Mouse (Mus musculus) heart, adult 2 months (tissue): Measurements from ENCODE around the gene Pola2. TPM values are rescaled to one million over a fixed set of nuclear protein-coding genes. Genes with fewer than 3 reads are reported as not detected.

Experiments
- DNase-seq, 2 experiments: peaks; one replicate each; pipeline ENCODE4 v3.0.0; 2021
- H3K27ac ChIP-seq: fragments of 200-600 bp; 2 replicates; pipeline ENCODE4 v1.8.1; 2022
- H3K27me3 ChIP-seq: fragments of 200-500 bp; 2 replicates; pipeline ENCODE4 v1.6.1; 2012; ENCODE audit warnings: mild to moderate bottlenecking, low read length, inconsistent platforms, mixed read lengths; ENCODE audit not compliant: control insufficient read depth, insufficient read depth
- H3K36me3 ChIP-seq: fragments of 200-500 bp; 2 replicates; pipeline ENCODE4 v1.6.1; 2012; ENCODE audit warnings: low read length, inconsistent platforms; ENCODE audit not compliant: control insufficient read depth, insufficient read depth
- H3K4me1 ChIP-seq: fragments of 200-500 bp; 2 replicates; pipeline ENCODE4 v1.6.1; 2011; ENCODE audit warnings: low read length; ENCODE audit not compliant: control insufficient read depth, insufficient read depth
- H3K4me3 ChIP-seq: fragments of 200-600 bp; 2 replicates; pipeline ENCODE4 v1.8.1; 2022
- H3K79me2 ChIP-seq: fragments of 200-500 bp; replicated peaks from 2 replicates; pipeline ENCODE4 v1.6.1; 2012; ENCODE audit warnings: mild to moderate bottlenecking, inconsistent platforms, low read length, moderate library complexity, mixed read lengths; ENCODE audit not compliant: control insufficient read depth, insufficient read depth
- H3K9ac ChIP-seq: fragments of 200-500 bp; 2 replicates; pipeline ENCODE4 v1.6.1; 2012; ENCODE audit warnings: low read depth, mild to moderate bottlenecking, control low read depth, inconsistent platforms, low read length, mixed read lengths
- CTCF ChIP-seq: fragments of 200-600 bp; IDR thresholded peaks from 2 replicates; pipeline ENCODE4 v1.8.1; 2022; ENCODE audit warnings: antibody characterized with exemption, mild to moderate bottlenecking, moderate library complexity
- EP300 ChIP-seq: fragments of 200-500 bp; IDR thresholded peaks from 2 replicates; pipeline ENCODE4 v1.6.1; 2011; ENCODE audit warnings: low read depth, low read length, control low read depth; ENCODE audit not compliant: insufficient read depth
- POLR2A ChIP-seq: fragments of 200-500 bp; IDR thresholded peaks from 2 replicates; pipeline ENCODE4 v1.6.1; 2011; ENCODE audit warnings: mild to moderate bottlenecking, low read depth, low read length, control low read depth; ENCODE audit not compliant: insufficient read depth
- WGBS: fragments of 180-500 bp; shearing (Covaris S2); methylation state at CpG from one replicate; pipeline ENCODE4 v1.1.7; 2018; 5-methylcytosine and 5-hydroxymethylcytosine counted together
- intact Hi-C: fragments of 180-260 bp; cut with DNase I; formaldehyde crosslinking; loops from one replicate; pipeline ENCODE4 v1.15.1; 2025
- polyA plus RNA-seq: library from polyadenylated mRNA; depleted of rRNA; stranded (reverse); fragments of >200 nt; gene quantifications from 2 replicates; pipeline ENCODE4 v1.2.3, GENCODE M21; 2012
- total RNA-seq, 2 experiments: library from RNA; stranded (reverse); gene quantifications; 2 replicates each; pipeline ENCODE4 v1.2.3; 2021

Pola2 gene
- total and polyA plus RNA-seq, 3 experiments: 8.6 to 27.9 (median 10.9) TPM

GRCm38 (mm10) chr19:5939715-5940114, 24.3 kb downstream of the Pola2 start:
- no peak overlapping the region for H3K4me3 ChIP-seq
- no peaks in the 10 kb centered on the region for H3K27me3 ChIP-seq
- intact Hi-C loops: loop anchor here (1.0 to 2.0 kb wide), 2 partner anchors 13 to 15 kb away; partner anchors contain the start of gene Cdc42ep2
- no peaks in the 10 kb centered on the region for H3K79me2 ChIP-seq
- no peak for TF ChIP-seq CTCF
- no peak for TF ChIP-seq POLR2A
- TF ChIP-seq EP300: no peak
- peak overlapping the region; percentile 3; the same call in 1 of the 2 replicates for H3K9ac ChIP-seq
- H3K36me3 ChIP-seq: no peaks in the 10 kb centered on the region
- H3K27ac ChIP-seq: peak overlapping the region; percentile 43; the same call in 1 of the 2 replicates
- peaks cover 37% of the 10 kb centered on the region for H3K4me1 ChIP-seq
- no peak for DNase-seq
- 60% methylated on average over 5 of the region's 5 CpGs for WGBS

- 94% methylated on average over 6 of the region's 6 CpGs for WGBS
- no peak overlapping the region for H3K9ac ChIP-seq
- intact Hi-C loops: no loop called here
- peaks cover 32% of the 10 kb centered on the region for H3K4me1 ChIP-seq
- DNase-seq: no peak
- peak overlapping the region; percentile 47 for H3K27ac ChIP-seq
- H3K4me3 ChIP-seq: no peak overlapping the region
- H3K27me3 ChIP-seq: no peaks in the 10 kb centered on the region
- TF ChIP-seq POLR2A (no peak), EP300 (no peak)
- no peaks in the 10 kb centered on the region for H3K79me2 ChIP-seq
- H3K36me3 ChIP-seq: no peaks in the 10 kb centered on the region
Observed at GRCm38 (mm10) chr19:5938516-5938915, 25.5 kb downstream of the Pola2 start.

GRCm38 (mm10) chr19:5937836-5938406, 26.1 kb downstream of the Pola2 start:
- DNase-seq: no peak
- Histone ChIP-seq H3K4me3 (no peak overlapping the region; the same call in 1 of the 2 replicates), H3K36me3 (no peaks in the 10 kb centered on the region), H3K79me2 (no peaks in the 10 kb centered on the region), H3K4me1 (peaks cover 32% of the 10 kb centered on the region), H3K9ac (no peak overlapping the region), H3K27me3 (no peaks in the 10 kb centered on the region), H3K27ac (peak overlapping the region; percentile 47)
- TF ChIP-seq POLR2A: no peak
- no peak for TF ChIP-seq CTCF
- TF ChIP-seq EP300: no peak
- 5% methylated on average over 14 of the region's 14 CpGs for WGBS
- intact Hi-C loops: no loop called here

- 58% methylated on average over 21 of the region's 21 CpGs for WGBS
Observed at GRCm38 (mm10) chr19:5937095-5937835, 26.7 kb downstream of the Pola2 start.

GRCm38 (mm10) chr19:5935691-5936090, 28.3 kb downstream of the Pola2 start:
- peak; percentile 61 for DNase-seq
- 27% methylated on average over 5 of the region's 5 CpGs for WGBS
- Histone ChIP-seq H3K27me3 (no peaks in the 10 kb centered on the region), H3K4me3 (no peak overlapping the region), H3K4me1 (peaks cover 31% of the 10 kb centered on the region), H3K79me2 (no peaks in the 10 kb centered on the region), H3K9ac (no peak overlapping the region), H3K36me3 (no peaks in the 10 kb centered on the region), H3K27ac (peak overlapping the region; percentile 68)
- TF ChIP-seq POLR2A: no peak
- TF ChIP-seq CTCF: no peak
- no peak for TF ChIP-seq EP300
- intact Hi-C loops: no loop called here

More at GRCm38 (mm10) chr19:5937095-5937835, 26.7 kb downstream of the Pola2 start:
- H3K9ac ChIP-seq: no peak overlapping the region
- H3K4me1 ChIP-seq: peaks cover 32% of the 10 kb centered on the region
- no peak for TF ChIP-seq CTCF
- TF ChIP-seq EP300: no peak
- TF ChIP-seq POLR2A: no peak
- H3K36me3 ChIP-seq: no peaks in the 10 kb centered on the region
- intact Hi-C loops: no loop called here
- no peak for DNase-seq
- H3K79me2 ChIP-seq: no peaks in the 10 kb centered on the region
- peak overlapping the region; percentile 47; the same call in 1 of the 2 replicates for H3K27ac ChIP-seq
- H3K27me3 ChIP-seq: no peaks in the 10 kb centered on the region
- H3K4me3 ChIP-seq: no peak overlapping the region; the same call in 1 of the 2 replicates

GRCm38 (mm10) chr19:5935266-5935665, 28.7 kb downstream of the Pola2 start:
- Histone ChIP-seq H3K9ac (0 out of 2 replicates have a peak overlapping the region, but pooled peaks have one; percentile 4), H3K79me2 (no peaks in the 10 kb centered on the region), H3K36me3 (no peaks in the 10 kb centered on the region), H3K4me3 (no peak overlapping the region), H3K27me3 (no peaks in the 10 kb centered on the region), H3K4me1 (peaks cover 32% of the 10 kb centered on the region), H3K27ac (peak overlapping the region; percentile 68)
- intact Hi-C loops: no loop called here
- DNase-seq: peak; percentile 75 to 80
- TF ChIP-seq EP300 (no peak), POLR2A (no peak), CTCF (no peak)
- 35% methylated on average over 3 of the region's 3 CpGs for WGBS
